Mouse (Mus musculus): ENCODE data around the gene C2cd4c. TPM values are rescaled to one million over a fixed set of nuclear protein-coding genes. Genes with fewer than 3 reads are reported as not detected.

Gene C2cd4c
- polyA plus RNA-seq, 1 experiment from 2014 or later, result 0.70 TPM

Other genes starting within 250 kb of the C2cd4c start
- 0.04 and 0.06 TPM in 2 replicates for gene Vmn2r83, start 145.3 kb downstream of the C2cd4c start, polyA plus RNA-seq (2015; fragmentation: Nextera tagmentation; extraction: Ambion mirVana)
- gene Plpp2, start 80.2 kb downstream of the C2cd4c start, polyA plus RNA-seq (2015; fragmentation: Nextera tagmentation; extraction: Ambion mirVana), result 20.7 and 22.2 TPM in 2 replicates
- gene Mier2, start 58.8 kb downstream of the C2cd4c start, polyA plus RNA-seq (2015; fragmentation: Nextera tagmentation; extraction: Ambion mirVana), result 56.5 and 67.4 TPM in 2 replicates
- gene Theg, start 26.7 kb downstream of the C2cd4c start, polyA plus RNA-seq (2015; fragmentation: Nextera tagmentation; extraction: Ambion mirVana), result not detected in 2 replicates
- 13.7 and 27.7 TPM in 2 replicates for gene Shc2, start 23.9 kb upstream of the C2cd4c start, polyA plus RNA-seq (2015; fragmentation: Nextera tagmentation; extraction: Ambion mirVana)
- gene Odf3l2, start 31.7 kb upstream of the C2cd4c start, polyA plus RNA-seq (2015; fragmentation: Nextera tagmentation; extraction: Ambion mirVana), result 0.37 and 0.89 TPM in 2 replicates
- 0.99 and 1.5 TPM in 2 replicates for gene Madcam1, start 50.5 kb upstream of the C2cd4c start, polyA plus RNA-seq (2015; fragmentation: Nextera tagmentation; extraction: Ambion mirVana)
- 107 and 124 TPM in 2 replicates for gene Tpgs1, start 55.3 kb upstream of the C2cd4c start, polyA plus RNA-seq (2015; fragmentation: Nextera tagmentation; extraction: Ambion mirVana)
- 73.5 and 84.7 TPM in 2 replicates for gene Cdc34, start 68.2 kb upstream of the C2cd4c start, polyA plus RNA-seq (2015; fragmentation: Nextera tagmentation; extraction: Ambion mirVana)
- 1.7 TPM in 2 replicates for gene Gzmm, start 75.0 kb upstream of the C2cd4c start, polyA plus RNA-seq (2015; fragmentation: Nextera tagmentation; extraction: Ambion mirVana)
- gene Bsg, start 90.5 kb upstream of the C2cd4c start, polyA plus RNA-seq (2015; fragmentation: Nextera tagmentation; extraction: Ambion mirVana), result 1,077 and 1,193 TPM in 2 replicates
- gene Hcn2, start 102.6 kb upstream of the C2cd4c start, polyA plus RNA-seq (2015; fragmentation: Nextera tagmentation; extraction: Ambion mirVana), result 1.2 and 1.4 TPM in 2 replicates
- 37.1 and 50.6 TPM in 2 replicates for gene Polrmt, start 132.6 kb upstream of the C2cd4c start, polyA plus RNA-seq (2015; fragmentation: Nextera tagmentation; extraction: Ambion mirVana)
- 1.9 and 3.1 TPM in 2 replicates for gene Fgf22, start 141.1 kb upstream of the C2cd4c start, polyA plus RNA-seq (2015; fragmentation: Nextera tagmentation; extraction: Ambion mirVana)
- gene Rnf126, start 152.9 kb upstream of the C2cd4c start, polyA plus RNA-seq (2015; fragmentation: Nextera tagmentation; extraction: Ambion mirVana), result 74.2 and 101 TPM in 2 replicates
- gene Fstl3, start 163.2 kb upstream of the C2cd4c start, polyA plus RNA-seq (2015; fragmentation: Nextera tagmentation; extraction: Ambion mirVana), result 2.6 and 3.0 TPM in 2 replicates
- gene Prss57, start 176.9 kb upstream of the C2cd4c start, polyA plus RNA-seq (2015; fragmentation: Nextera tagmentation; extraction: Ambion mirVana), result 0.31 TPM in 1 of 2 replicates, not detected in the other
- 297 and 309 TPM in 2 replicates for gene Palm, start 179.5 kb upstream of the C2cd4c start, polyA plus RNA-seq (2015; fragmentation: Nextera tagmentation; extraction: Ambion mirVana)
- 0.46 and 0.59 TPM in 2 replicates for gene Misp, start 207.0 kb upstream of the C2cd4c start, polyA plus RNA-seq (2015; fragmentation: Nextera tagmentation; extraction: Ambion mirVana)
- gene Ptbp1, start 240.4 kb upstream of the C2cd4c start, polyA plus RNA-seq (2015; fragmentation: Nextera tagmentation; extraction: Ambion mirVana), result 61.2 and 79.2 TPM in 2 replicates